Mouse (Mus musculus): ENCODE measurements around the gene 6030445D17Rik. TPM values are rescaled to one million over a fixed set of nuclear protein-coding genes. Genes with fewer than 3 reads are reported as not detected.

Gene 6030445D17Rik
- total RNA-seq, 2 experiments from 2014 or later: 0.34 to 0.43 TPM

DNA sequence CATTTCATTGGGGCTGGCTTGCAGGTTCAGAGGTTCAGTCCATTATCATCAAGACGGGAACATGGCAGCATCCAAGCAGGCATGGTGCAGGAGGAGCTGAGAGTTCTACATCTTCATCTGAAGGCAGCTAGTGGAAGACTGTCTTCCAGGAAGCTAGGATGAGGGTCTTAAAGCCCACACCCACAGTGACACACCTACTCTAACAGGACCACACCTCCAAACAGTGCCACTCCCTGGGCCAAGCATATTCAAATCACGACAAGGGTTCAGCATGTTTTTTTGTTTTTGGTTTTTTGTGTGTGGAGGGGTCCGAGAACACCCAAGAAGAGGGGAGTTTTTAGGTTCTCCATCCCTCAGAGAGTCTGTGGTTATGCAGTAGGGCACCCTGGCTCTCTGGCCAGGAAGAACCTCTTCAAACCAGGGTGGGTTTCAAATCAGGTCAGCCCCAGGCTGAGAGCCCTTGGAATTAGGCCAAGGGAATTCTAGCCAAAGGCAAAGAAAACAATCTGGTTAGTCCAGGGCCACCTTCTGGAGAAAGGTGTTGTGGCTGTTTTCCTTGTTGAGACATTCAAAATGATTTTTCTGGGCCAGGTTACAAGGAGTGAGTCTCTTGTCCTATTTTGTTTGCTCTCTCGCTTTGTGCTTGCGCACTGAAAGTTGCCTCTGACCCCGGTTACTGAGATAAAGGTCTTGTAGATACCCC is 5.4 kb upstream of the 6030445D17Rik start:
- intact Hi-C loops (cut with DNase I): no loop called here
- DNase-seq (ENCODE audit: low spot score in 2 of 2): no peak

DNA sequence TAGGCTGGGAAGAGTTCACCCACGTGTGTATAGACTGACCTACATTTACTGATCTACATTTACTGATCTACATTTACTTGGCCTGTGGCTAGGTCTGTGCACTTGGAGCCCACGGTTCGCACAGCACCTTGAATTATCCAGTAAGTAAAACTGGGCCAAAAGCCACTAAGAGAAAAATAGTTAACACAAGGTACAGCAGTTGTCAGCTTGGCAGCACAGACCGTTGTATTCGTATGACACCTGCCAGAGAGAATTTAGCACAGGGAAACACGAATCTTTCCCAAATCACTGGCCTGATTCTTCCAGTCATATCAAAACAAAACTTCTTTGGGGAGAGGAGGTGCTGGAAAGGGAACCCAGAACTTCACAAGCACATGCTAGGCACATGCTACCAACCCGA is 3.8 kb upstream of the 6030445D17Rik start:
- DNase-seq (ENCODE audit: low spot score in 2 of 2): no peak
- intact Hi-C loops (cut with DNase I): no loop called here

GRCm38 (mm10) chr4:136459210-136459609 is 2.8 kb upstream of the 6030445D17Rik start:
- intact Hi-C loops (cut with DNase I): no loop called here
- DNase-seq (ENCODE audit: low spot score in 2 of 2): no peak

- no peak for DNase-seq (ENCODE audit: low spot score in 2 of 2)
- intact Hi-C loops (cut with DNase I): no loop called here
Observed at GRCm38 (mm10) chr4:136461206-136461605, 844 bp upstream of the 6030445D17Rik start.

- intact Hi-C loops (cut with DNase I): no loop called here
- DNase-seq (ENCODE audit: low spot score in 2 of 2): peak; percentile 13 to 23
Observed at GRCm38 (mm10) chr4:136461761-136462085, 327 bp upstream of the 6030445D17Rik start.

DNA sequence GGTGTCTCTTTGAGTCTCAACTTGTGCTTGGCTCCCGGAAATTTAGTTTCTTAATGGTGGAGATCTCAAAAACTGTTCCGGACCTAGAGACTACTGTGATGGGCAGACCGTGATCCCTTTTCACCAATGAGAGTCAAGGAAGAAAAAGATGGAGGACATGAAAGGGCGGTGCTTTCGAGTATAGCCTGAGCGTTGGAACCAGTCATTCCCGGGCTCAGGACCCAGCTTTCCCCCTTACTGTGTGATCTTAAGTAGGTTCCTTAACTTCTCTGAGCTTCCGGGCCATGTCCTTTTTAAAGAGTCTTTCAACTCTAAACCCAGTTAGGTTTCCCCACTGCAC is 759 bp downstream of the 6030445D17Rik start:
- intact Hi-C loops (cut with DNase I): no loop called here
- DNase-seq (ENCODE audit: low spot score in 2 of 2): peak; percentile 45 to 64

DNA sequence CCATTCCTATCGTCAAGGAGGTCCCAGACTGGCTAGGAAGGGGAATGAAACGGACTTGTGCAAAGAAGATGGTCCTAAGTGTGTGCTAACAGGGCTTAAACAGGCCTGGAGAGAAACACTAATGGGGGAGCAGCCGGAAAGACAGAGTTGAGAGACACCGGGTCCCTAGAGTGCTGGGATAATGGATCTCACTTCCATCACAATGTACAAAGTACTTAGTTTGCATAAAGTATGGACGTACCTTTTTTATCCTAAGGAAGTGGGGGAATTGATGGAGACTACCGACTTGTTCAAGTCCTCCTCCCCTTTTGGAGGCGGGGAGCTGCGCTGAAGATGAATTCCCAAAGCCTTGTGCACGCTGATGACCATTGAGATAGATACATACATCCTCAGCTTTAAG is 1.4 kb downstream of the 6030445D17Rik start:
- no peak for DNase-seq (ENCODE audit: low spot score in 2 of 2)
- intact Hi-C loops (cut with DNase I): no loop called here

DNA sequence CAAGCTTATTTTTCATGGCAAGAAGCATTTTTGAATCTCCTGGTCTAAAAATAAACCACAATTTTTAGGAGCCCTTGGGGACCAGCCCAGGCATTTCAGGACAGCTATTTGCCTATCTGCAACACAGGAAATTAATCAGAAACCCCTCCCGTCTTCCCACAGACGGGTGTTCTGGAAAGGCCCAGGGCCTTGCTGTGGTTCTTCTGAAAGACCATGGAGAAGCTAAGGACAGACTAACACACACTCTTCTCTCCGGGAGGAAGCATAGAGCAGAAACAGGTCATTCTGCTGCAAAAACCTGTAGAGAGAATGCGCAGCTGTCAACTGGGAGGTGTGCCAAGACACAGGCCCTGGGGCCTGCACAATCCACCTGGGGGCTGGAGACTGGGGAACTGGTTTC is 4.2 kb downstream of the 6030445D17Rik start:
- intact Hi-C loops (cut with DNase I): no loop called here
- no peak for DNase-seq (ENCODE audit: low spot score in 2 of 2)

DNA sequence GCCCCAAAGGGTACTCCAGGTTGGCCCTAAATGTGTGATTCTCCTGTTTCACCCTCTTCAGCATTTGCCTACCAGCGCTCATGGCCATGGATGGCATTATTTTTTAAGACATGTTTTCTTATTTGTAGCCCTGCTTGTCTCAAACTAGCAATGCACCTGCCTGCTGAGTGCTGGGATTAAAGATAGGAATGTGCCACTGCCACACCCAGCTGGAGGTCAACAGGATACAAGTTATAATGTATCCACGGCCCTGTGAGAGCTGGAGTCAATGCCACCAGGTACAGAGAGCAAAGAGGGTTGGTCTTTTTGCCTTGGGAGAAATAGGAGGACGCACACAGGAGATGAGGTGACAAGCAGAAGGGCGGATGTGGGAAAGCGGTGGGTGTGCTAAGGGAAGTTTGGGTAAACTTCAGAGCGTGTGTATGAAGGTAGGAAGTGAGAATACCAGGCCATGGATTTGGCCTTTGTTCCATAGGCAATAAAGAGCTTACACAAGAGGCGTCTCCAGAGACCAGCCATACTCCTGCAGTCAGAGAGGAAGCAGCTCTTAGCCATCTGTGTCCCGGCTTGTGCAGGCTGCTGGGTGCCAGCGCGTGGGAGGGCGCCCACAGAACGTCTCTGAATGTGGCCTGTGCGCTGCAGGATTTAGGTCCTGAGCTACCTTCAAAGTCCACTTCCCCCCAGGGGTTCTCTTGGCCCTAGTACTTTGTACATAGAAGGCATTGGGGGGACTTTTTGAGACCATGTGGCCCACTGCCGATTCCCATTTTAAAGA is 6.7 kb downstream of the 6030445D17Rik start:
- intact Hi-C loops (cut with DNase I): no loop called here

DNA sequence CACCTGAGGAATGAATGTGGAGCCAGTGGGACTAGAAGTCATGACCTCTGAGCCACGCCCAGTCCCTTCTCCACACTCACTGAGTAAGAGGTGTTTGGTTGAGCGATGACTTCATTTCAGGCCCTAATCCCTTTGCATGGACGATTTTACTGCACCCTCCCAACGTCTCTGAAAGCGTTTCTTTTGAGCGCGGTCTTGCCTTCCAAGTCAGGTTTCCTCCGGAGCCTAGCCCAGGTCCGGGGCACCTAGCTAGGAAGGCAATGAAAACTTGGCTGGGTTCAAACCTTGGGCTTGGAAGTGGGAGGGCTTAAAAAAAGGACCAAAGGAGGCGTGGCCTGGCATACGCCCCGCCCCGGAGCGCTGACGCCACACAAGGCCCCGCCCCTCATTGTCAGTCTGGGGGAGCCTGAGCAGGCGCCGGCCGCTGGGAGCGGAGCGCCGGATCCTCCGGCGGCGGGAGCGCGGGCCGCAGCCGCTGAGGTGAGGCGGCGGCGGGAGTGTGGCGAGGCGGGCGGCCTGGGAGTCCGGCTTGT is 7.4 kb downstream of the 6030445D17Rik start, which contains the start of gene Luzp1:
Gene Luzp1, plus strand, starts transcription at position 391 of the 533 bp plus-strand sequence.
- DNase-seq (ENCODE audit: low spot score in 2 of 2): peak; percentile 92 to 96
- intact Hi-C loops (cut with DNase I): no loop called here

More for the DNA sequence above, 6.7 kb downstream of the 6030445D17Rik start:
- peak; percentile 63 to 90 for DNase-seq (ENCODE audit: low spot score in 2 of 2)

DNA sequence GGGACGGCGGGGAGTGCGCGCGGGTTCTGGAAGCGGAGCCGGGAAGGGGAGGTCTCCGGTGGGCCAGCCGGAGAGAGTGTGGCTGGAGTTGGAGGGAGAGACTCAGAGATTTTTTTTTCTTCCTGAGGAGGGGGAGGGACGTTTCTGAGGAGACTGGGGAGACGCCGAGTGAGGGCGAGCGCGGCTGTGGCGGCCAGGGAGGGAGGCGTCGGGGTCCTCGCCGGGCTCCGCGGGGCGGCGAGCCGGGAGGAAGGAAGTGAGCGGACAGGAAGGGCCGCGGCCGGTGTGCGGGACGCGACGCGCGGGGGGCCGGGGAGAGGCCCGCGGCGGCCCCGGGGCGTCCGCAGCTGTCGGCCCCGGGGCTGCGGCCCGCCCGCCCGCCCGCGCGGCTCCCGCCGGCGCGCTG is 7.9 kb downstream of the 6030445D17Rik start:
- intact Hi-C loops (cut with DNase I): no loop called here
- no peak for DNase-seq (ENCODE audit: low spot score in 2 of 2)

GRCm38 (mm10) chr4:136470347-136471071 is 8.5 kb downstream of the 6030445D17Rik start:
- peak; percentile 45 to 50 for DNase-seq (ENCODE audit: low spot score in 2 of 2)
- intact Hi-C loops (cut with DNase I): no loop called here

- intact Hi-C loops (cut with DNase I): no loop called here
- DNase-seq (ENCODE audit: low spot score in 2 of 2): no peak
Observed at GRCm38 (mm10) chr4:136476692-136477091, 14.6 kb downstream of the 6030445D17Rik start.

GRCm38 (mm10) chr4:136486549-136486948 is 24.5 kb downstream of the 6030445D17Rik start:
- intact Hi-C loops (cut with DNase I): no loop called here
- DNase-seq (ENCODE audit: low spot score in 2 of 2): no peak

GRCm38 (mm10) chr4:136495993-136496392 is 33.9 kb downstream of the 6030445D17Rik start:
- no peak for DNase-seq (ENCODE audit: low spot score in 2 of 2)
- intact Hi-C loops (cut with DNase I): no loop called here

DNA sequence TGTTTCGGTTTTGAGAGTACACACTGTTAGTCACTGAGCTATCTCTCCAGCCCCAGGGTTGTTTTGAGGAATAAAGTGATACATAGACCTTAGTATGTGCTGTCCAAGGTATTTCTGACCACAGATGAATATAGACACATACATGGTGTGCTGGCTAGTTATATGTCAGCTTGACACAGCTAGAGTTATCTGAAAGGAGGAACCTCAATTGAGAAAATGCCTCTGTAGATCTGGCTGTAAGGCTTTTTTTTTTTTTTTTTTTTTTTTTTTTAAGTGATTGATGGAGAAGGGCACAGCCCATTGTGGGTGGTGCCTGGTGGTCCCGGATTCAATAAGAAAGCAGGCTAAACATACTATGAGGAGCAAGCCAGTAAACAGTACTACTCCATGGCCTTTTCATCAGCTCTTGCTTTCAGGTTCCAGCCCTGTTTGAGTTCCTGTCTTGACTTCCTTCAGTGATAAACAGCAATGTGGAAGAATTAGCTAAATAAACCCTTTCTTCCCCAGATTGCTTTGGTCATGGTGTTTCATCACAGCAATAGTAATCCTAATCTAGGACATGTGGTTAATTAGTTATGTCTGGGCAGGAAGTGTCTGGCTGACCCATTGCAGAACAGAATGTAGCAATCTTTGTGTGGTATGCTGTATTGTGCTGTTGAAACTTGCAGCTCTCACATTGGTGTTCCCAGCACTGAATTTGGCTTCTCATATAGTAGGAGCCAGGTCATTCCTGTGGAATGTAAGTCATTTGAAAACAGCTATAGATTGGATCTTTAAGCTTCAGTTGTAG is 43.6 kb downstream of the 6030445D17Rik start:
- intact Hi-C loops (cut with DNase I): no loop called here
- no peak for DNase-seq (ENCODE audit: low spot score in 2 of 2)

DNA sequence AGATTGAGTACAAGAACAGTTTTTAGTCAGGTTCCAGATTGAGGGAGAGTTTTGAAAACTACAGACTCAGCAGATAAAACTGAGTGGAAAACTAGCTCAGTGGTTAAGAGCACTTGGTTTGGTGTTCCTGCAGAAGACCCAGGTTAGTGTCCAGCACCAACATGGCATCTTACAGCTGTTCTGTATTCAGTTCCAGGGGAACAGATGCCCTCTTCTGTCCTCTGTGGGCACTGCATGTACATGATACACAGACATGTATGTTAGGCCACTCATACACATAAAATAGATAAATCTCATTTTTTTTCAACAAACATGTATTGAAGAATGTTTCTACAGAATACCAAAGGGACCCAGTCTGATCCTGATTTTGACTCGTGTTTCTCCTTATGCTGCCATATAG is 47.8 kb downstream of the 6030445D17Rik start:
- intact Hi-C loops (cut with DNase I): no loop called here
- no peak for DNase-seq (ENCODE audit: low spot score in 2 of 2)

DNA sequence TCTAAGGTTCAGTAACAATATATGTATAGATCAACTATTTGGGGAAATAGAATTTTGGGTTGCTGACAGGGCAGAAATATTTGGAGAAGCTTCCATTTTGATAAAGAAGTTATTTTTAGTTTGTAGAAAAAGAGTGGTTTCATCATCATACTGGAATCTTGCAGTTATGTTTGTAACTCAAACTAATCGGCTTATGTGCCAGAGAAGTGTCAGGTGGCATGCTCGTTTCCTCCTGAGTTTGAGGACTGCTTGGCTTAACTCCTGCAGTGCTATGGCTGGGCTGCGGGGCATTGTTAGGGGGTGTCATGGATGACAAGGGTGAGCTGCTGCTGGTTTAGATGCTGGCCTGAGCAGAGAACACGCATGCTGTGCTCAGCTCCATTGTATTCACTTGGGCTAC is 49.7 kb downstream of the 6030445D17Rik start:
- intact Hi-C loops (cut with DNase I): no loop called here
- no peak for DNase-seq (ENCODE audit: low spot score in 2 of 2)

DNA sequence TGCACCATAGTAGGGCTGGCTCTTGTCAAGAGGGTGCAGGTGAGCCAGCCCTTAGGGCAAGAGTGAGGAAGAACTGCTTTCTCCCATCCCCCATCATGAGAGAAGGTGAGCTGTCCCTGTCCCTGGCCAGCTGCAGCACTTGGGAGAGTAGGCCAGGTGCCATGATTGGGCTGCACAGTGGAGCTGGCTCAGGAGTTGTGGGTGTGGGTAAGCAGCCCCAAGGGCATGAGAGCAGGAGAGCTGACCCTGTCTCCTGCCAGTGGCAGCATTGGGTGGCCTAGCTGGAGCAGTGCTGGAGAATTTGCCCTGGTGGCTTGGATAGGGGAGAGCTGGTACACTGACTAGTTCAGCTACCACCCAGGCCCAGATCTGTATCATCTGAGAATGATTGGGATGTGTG is 50.9 kb downstream of the 6030445D17Rik start:
- DNase-seq (ENCODE audit: low spot score in 2 of 2): no peak
- intact Hi-C loops (cut with DNase I): no loop called here

All from left cerebral cortex, postnatal 25 days (tissue).